Mouse (Mus musculus): Measurements from ENCODE around the gene Gm36210. TPM values are rescaled to one million over a fixed set of nuclear protein-coding genes. Genes with fewer than 3 reads are reported as not detected.

Gene Gm36210
- total RNA-seq (2021) (under 1 TPM in 1 of 2 experiments, not detected in 1; 0.18 TPM), polyA plus RNA-seq (2012; rRNA removed) (0.20 and 0.29 TPM in 2 replicates)
- long read RNA-seq, partial matches to known transcripts: 0 of 1 reads
- long read RNA-seq, other reads (novel, unspliced or antisense): 1 of 1 reads

DNA sequence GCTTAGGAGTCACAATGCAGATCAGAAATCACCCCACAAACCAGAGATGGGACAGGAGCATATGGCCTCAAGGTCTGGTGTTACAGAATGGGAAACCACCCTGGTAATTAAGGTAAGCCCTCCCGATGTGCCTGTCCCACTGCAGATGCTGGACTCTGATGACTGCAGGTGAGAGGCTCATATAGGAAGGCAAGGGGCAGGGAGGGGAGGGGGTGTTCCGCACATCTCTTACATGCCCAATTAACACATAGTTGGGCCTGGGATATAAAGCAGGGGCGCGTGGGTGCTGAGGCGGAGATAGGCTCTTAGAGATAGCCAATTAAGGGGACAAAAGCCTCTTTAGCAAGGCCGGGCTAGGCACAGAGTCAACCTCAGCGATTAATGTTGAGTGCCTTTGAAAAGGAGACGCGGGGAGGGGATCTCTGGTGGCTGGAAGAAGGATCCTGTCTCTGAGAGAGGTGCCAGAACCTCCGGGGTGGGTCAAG, at the start of gene Gm36210:
TSS of gene Gm36210 (minus strand) at position 51 of the 485 bp plus-strand sequence.
- TF ChIP-seq POLR2A (IDR thresholded peaks at IDR 0.05; ENCODE audit: insufficient read depth, low read depth, low read length): no peak
- no peak for TF ChIP-seq EP300 (IDR thresholded peaks at IDR 0.05; ENCODE audit: insufficient read depth, low read depth, low read length)
- no peak for TF ChIP-seq CTCF (IDR thresholded peaks at IDR 0.05)
- no peaks in the 10 kb centered on the region; the same call in 1 of the 2 replicates for H3K27me3 ChIP-seq (ENCODE audit: control insufficient read depth, insufficient read depth, low read length)
- intact Hi-C loops (cut with DNase I): no loop called here
- no peaks in the 10 kb centered on the region; the same call in 1 of the 2 replicates for H3K4me1 ChIP-seq (ENCODE audit: control insufficient read depth, insufficient read depth, low read length)
- no peak within 1 kb of the TSS for H3K27ac ChIP-seq
- no peak within 1 kb of the TSS for H3K4me3 ChIP-seq
- WGBS: 49% methylated on average over 10 of the region's 10 CpGs
- no peak for DNase-seq
- no peak within 1 kb of the TSS for H3K9ac ChIP-seq (ENCODE audit: low read depth, low read length)
- H3K36me3 ChIP-seq (ENCODE audit: control insufficient read depth, insufficient read depth, low read length): no peaks in the 10 kb centered on the region
- no peaks in the 10 kb centered on the region for H3K79me2 ChIP-seq (replicated peaks; ENCODE audit: control insufficient read depth, insufficient read depth, low read length)

DNA sequence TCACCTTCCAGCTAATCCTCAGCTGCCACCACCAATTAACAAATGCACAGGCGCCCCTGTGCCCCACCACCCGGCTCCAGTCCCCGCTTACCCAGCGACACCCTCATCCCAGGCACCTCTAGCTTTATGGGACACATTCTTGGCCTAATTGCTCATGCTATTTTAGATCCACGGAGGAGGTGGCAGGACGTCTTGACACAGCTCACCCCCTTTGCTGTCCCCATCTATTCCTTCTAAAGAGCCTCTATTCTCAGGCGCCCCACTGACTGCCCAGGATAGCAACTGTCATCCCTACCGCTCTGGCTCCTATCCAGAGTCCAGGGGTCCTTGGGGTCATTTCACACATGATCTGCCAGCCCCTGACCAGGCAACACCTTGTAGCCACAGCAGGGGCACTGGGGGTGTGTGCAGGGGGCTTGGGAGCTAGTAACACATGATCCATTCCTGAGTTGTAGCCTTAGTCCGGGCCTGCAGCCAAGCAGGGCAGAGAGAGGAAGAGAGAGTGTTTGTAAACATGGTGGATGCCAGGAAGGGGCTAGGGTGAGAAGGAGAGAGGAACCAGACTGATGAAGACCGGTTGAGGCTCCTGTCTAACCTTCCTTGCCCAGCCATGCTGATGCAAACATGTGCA, 47.6 kb upstream of the Gm36210 start:
- intact Hi-C loops (cut with DNase I): no loop called here
- H3K27me3 ChIP-seq (ENCODE audit: control insufficient read depth, insufficient read depth, low read length): no peaks in the 10 kb centered on the region
- peak in 1 of 2 experiments; percentile 37 for DNase-seq

DNA sequence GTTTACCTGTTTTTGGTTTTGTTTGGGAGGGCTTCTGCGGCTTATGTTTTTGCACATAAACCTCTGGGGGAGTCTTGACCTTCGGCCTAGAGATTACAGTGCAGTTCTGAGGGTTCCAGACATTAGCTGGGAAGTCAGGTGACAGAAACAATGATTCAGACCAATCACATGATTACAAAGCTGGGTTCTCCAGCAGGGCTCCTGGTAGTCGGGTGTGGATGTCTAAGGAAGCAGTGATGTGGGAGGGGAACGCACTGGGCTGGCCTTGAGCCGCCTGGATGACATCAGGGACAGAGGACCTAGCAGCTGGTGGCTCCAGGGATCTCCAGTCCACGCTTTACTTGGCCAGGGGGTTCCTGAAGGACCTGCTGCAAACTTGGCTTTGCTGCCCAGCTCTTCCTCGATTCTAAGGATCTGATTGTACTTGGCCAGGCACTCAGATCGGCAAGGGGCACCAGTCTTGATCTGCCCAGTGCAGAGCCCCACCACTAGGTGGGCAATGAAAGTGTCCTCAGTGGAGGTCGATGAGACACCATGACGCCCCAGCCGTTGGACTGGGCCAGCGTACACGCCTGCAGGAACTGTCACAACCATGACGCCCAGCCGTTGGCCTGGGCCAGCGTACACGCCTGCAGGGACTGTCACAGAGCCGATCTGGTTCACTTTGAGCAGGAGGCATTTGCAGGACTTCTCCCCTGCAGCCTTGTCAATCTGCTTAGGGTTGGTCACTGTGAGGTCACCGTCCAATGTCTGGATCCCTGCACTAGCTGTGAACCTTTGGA, 44.4 kb upstream of the Gm36210 start:
- intact Hi-C loops (cut with DNase I): no loop called here

More for the DNA sequence above, 47.6 kb upstream of the Gm36210 start:
- no peak for TF ChIP-seq POLR2A (IDR thresholded peaks at IDR 0.05; ENCODE audit: insufficient read depth, low read depth, low read length)
- no peak for TF ChIP-seq CTCF (IDR thresholded peaks at IDR 0.05)
- no peak for TF ChIP-seq EP300 (IDR thresholded peaks at IDR 0.05; ENCODE audit: insufficient read depth, low read depth, low read length)
- peak overlapping the region; percentile 38 for H3K27ac ChIP-seq
- no peak overlapping the region for H3K4me3 ChIP-seq
- H3K4me1 ChIP-seq (ENCODE audit: control insufficient read depth, insufficient read depth, low read length): peaks cover 4% of the 10 kb centered on the region
- WGBS: 23% methylated on average over 10 of the region's 10 CpGs
- no peaks in the 10 kb centered on the region for H3K36me3 ChIP-seq (ENCODE audit: control insufficient read depth, insufficient read depth, low read length)
- no peaks in the 10 kb centered on the region for H3K79me2 ChIP-seq (replicated peaks; ENCODE audit: control insufficient read depth, insufficient read depth, low read length)
- H3K9ac ChIP-seq (ENCODE audit: low read depth, low read length): no peak overlapping the region

DNA sequence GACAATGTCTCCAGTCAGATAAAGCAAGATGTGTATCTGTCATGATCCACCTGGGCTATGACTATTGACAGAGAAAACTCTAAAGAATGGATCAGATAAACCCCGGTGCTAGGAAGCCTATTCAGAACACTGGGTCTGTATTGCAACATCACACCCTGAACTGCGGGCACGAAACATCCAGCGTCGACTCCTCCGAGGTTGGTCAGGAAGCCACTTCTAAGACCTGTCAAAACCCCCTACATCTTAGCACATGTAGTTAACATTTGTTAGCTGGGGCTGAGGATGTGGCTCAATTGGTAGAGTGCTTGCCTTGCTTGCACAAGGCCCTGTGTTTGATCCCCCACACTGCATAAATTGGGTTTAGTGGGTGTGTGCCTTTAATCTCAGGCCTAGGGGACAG, 42.1 kb upstream of the Gm36210 start:
- H3K27ac ChIP-seq: no peak overlapping the region; the same call in 1 of the 2 replicates
- WGBS: 44% methylated on average over 6 of the region's 6 CpGs
- H3K9ac ChIP-seq (ENCODE audit: low read depth, low read length): no peak overlapping the region
- no peak overlapping the region for H3K4me3 ChIP-seq
- no peak for TF ChIP-seq EP300 (IDR thresholded peaks at IDR 0.05; ENCODE audit: insufficient read depth, low read depth, low read length)
- TF ChIP-seq CTCF (IDR thresholded peaks at IDR 0.05): no peak
- TF ChIP-seq POLR2A (IDR thresholded peaks at IDR 0.05; ENCODE audit: insufficient read depth, low read depth, low read length): no peak
- H3K36me3 ChIP-seq (ENCODE audit: control insufficient read depth, insufficient read depth, low read length): no peaks in the 10 kb centered on the region
- no peak for DNase-seq
- H3K27me3 ChIP-seq (ENCODE audit: control insufficient read depth, insufficient read depth, low read length): no peaks in the 10 kb centered on the region
- peaks cover 7% of the 10 kb centered on the region for H3K4me1 ChIP-seq (ENCODE audit: control insufficient read depth, insufficient read depth, low read length)
- no peaks in the 10 kb centered on the region for H3K79me2 ChIP-seq (replicated peaks; ENCODE audit: control insufficient read depth, insufficient read depth, low read length)
- intact Hi-C loops (cut with DNase I): no loop called here

More for the DNA sequence above, 44.4 kb upstream of the Gm36210 start:
- Histone ChIP-seq H3K36me3 (ENCODE audit: control insufficient read depth, insufficient read depth, low read length) (no peaks in the 10 kb centered on the region), H3K79me2 (replicated peaks; ENCODE audit: control insufficient read depth, insufficient read depth, low read length) (no peaks in the 10 kb centered on the region), H3K4me1 (ENCODE audit: control insufficient read depth, insufficient read depth, low read length) (peaks cover 7% of the 10 kb centered on the region), H3K27me3 (ENCODE audit: control insufficient read depth, insufficient read depth, low read length) (no peaks in the 10 kb centered on the region), H3K27ac (no peak overlapping the region), H3K4me3 (no peak overlapping the region), H3K9ac (ENCODE audit: low read depth, low read length) (no peak overlapping the region)
- DNase-seq: peak in 1 of 2 experiments; percentile 66
- TF ChIP-seq EP300 (IDR thresholded peaks at IDR 0.05; ENCODE audit: insufficient read depth, low read depth, low read length) (no peak), POLR2A (IDR thresholded peaks at IDR 0.05; ENCODE audit: insufficient read depth, low read depth, low read length) (no peak), CTCF (IDR thresholded peaks at IDR 0.05) (no peak)
- WGBS: 61% methylated on average over 19 of the region's 19 CpGs

DNA sequence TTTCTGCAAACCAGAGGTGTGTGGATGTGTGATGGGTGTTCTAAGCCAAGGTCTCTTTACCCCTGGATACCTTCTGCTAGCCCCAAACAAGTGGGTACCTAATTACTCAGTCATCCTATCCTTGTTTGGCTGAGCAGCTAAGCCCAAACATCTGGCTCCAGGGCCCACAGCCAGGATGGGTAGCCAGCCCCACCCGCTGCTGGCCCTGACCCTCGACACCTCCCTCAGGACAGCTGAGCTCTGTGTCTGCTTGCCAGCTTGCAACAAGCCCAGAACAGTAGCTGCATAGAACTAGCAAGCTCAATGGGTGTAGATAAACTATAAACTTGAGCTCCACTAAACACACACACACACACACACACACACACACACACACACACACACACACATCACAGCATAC, 41.5 kb upstream of the Gm36210 start:
- Histone ChIP-seq H3K36me3 (ENCODE audit: control insufficient read depth, insufficient read depth, low read length) (no peaks in the 10 kb centered on the region), H3K9ac (ENCODE audit: low read depth, low read length) (no peak overlapping the region), H3K4me3 (no peak overlapping the region), H3K79me2 (replicated peaks; ENCODE audit: control insufficient read depth, insufficient read depth, low read length) (no peaks in the 10 kb centered on the region), H3K27ac (peak overlapping the region; percentile 12; the same call in 1 of the 2 replicates), H3K27me3 (ENCODE audit: control insufficient read depth, insufficient read depth, low read length) (no peaks in the 10 kb centered on the region), H3K4me1 (ENCODE audit: control insufficient read depth, insufficient read depth, low read length) (peaks cover 8% of the 10 kb centered on the region)
- DNase-seq: peak; percentile 79 to 83
- WGBS: 18% methylated on average over 2 of the region's 2 CpGs
- TF ChIP-seq EP300 (IDR thresholded peaks at IDR 0.05; ENCODE audit: insufficient read depth, low read depth, low read length): peak; percentile 51; the same call in 1 of the 2 replicates
- TF ChIP-seq POLR2A (IDR thresholded peaks at IDR 0.05; ENCODE audit: insufficient read depth, low read depth, low read length): no peak
- no peak for TF ChIP-seq CTCF (IDR thresholded peaks at IDR 0.05)
- intact Hi-C loops (cut with DNase I): no loop called here
